Mouse (Mus musculus) layer of hippocampus, postnatal 10 days (tissue): Measurements from ENCODE around the gene Bmpr1b. TPM values are rescaled to one million over a fixed set of nuclear protein-coding genes. Genes with fewer than 3 reads are reported as not detected.

Experiments used
- DNase-seq, 2 experiments: peaks; one replicate each; pipeline ENCODE4 v3.0.0; 2021; ENCODE audit warnings: low spot score in 2 of 2
- total RNA-seq, 2 experiments: library from RNA; stranded (reverse); gene quantifications; 2 replicates each; pipeline ENCODE4 v1.2.3; 2021

The Bmpr1b gene
- total RNA-seq, 2 experiments from 2014 or later = 13.0 to 13.7 TPM

GRCm38 (mm10) chr3:141828301-141828700 is 340.9 kb downstream of the Bmpr1b start:
- DNase-seq = no peak

GRCm38 (mm10) chr3:141819331-141819941 is 349.8 kb downstream of the Bmpr1b start:
- DNase-seq = peak; percentile 16 to 34

DNA sequence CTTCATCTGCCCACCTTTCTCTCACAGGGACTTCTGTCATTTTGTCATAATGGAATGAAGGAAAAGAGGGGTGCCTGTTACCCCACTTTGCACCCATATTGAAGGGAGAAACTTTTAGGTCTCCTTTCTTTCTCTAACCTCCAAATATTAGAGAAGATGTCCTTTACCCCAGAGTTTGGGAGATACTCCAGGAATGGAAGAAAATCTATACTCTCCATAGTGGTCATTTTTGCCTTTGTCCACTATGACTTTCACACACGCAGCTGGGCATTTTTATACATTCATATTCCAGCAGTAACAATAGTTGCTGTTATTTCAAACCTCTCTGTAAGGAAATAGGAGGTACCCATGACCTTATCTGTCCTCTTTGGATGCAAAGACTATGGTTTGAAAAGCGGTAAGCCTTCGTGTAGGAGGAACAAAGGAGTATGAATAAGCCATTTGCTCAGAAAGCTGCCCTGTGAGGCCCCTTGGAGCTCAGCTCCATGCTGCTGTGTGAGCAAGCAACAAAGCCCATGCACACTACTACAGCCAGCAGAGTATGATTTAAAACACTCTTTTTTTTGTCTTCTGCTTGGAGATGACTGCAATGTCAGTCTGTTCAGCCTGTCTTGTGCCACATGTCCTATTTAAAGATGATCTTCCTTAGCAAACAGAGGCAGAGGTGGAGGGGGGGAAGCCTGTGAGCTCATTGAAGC is 350.5 kb downstream of the Bmpr1b start:
- DNase-seq = no peak

- no peak for DNase-seq
These were observed 354.4 kb downstream of the Bmpr1b start for GRCm38 (mm10) chr3:141814776-141815175.

DNA sequence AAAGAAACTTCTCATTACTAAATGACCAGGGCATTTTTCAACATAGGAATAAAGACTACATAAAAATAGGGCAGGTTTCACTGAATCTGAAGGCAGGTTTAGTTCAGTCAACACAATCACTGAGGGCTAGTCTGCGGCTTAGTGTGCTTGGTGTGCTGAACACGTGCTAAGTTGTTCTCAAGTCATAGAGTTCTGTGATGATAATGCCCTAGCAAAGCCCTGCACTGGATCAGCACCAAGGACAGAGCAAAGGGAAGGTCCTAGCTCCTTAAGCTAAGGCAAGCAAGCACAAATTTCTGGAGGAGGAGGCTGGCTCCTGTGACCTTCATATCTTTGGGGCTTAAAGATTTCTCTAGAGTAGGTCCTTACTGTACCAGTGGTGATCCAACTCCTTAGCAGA is 357.9 kb downstream of the Bmpr1b start:
- DNase-seq = no peak

- DNase-seq = no peak
These were observed 358.3 kb downstream of the Bmpr1b start for GRCm38 (mm10) chr3:141810944-141811343.

GRCm38 (mm10) chr3:141809581-141809980 is 359.6 kb downstream of the Bmpr1b start:
- no peak for DNase-seq

DNA sequence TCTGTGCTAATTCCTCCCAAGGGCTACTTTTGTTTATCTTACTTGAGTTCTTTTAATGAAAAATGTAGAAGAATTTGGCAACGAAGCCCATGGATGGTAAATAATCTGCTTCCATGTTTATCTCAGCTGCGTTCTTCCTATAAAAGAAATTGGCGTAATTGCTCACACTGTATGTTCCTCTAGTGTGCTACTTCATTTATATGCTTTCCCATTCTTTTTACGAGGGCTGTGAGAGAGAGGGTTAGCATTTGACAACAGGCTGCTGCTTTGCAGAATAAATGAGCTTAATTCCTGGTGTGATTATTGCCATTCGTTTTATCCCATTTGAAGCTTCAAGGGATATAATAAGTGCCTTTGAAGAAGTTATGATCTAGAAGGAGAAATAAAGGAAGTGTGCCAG is 365.1 kb downstream of the Bmpr1b start:
- DNase-seq = no peak

DNA sequence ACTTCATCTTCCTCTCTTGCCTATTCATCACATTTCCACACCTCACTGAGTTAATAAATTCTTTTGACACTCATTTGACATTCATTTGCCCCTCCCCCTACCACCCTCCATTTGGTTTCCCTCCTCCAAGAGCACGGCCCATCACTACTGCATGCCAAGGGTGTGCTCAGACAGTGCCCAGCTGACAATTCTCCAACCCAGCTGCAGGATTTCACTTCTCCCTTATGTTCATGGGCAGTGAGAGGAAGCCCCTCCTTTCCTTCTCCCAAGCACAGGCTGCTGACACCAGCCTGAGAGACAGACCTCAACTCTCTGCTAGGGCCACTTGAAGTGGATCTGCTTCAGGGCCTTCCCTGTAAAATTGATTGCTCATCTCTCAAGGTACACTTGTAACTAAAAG is 371.4 kb downstream of the Bmpr1b start:
- DNase-seq = no peak

DNA sequence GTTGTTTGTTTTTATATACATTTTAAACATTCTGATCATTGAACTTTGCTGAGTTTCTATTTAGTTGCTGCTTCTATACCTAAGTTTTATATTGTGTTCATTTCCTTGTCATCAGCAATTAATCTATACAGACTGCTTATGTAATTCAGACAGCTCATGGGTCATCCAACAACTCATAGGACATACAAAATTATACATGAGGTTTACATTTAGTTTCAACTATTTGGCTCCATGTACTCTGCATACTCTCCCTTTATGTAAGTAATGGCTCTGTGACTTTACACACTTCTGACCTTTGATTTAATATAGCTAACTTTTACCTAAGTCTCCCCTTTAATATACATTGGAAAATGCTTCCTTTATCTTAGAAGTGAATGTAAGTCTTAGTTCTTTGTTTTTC is 371.9 kb downstream of the Bmpr1b start:
- DNase-seq = no peak

DNA sequence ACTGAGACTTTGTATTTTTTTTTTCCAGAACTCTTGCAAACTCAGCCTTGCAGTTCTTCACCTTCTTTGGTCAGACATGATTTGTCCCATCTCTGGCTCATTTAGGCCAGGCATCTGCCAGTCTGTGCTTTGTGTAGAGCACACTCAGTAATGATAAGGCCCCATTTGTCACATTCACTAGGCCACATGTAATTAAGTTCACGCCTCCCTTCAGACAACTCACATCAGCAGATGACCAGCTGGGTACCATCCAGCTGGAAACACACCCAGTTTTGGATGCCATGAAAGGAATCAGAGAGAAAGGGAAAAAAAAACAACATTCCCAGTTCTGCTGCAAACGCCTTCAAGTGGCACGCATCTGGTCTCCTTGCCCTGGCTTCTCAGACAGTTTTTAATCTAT is 374.9 kb downstream of the Bmpr1b start:
- peak in 1 of 2 experiments; percentile 28 for DNase-seq

- no peak for DNase-seq
These were observed 375.5 kb downstream of the Bmpr1b start for GRCm38 (mm10) chr3:141793755-141794154.

GRCm38 (mm10) chr3:141792106-141792505 is 377.1 kb downstream of the Bmpr1b start:
- no peak for DNase-seq

- DNase-seq = no peak
These were observed 378.0 kb downstream of the Bmpr1b start for GRCm38 (mm10) chr3:141791026-141791780.

Other genes starting within 250 kb of the Bmpr1b start
- 10 to 100 TPM; 26.3 to 27.6 TPM for gene Pdlim5, start 226.3 kb upstream of the Bmpr1b start, total RNA-seq